In genomic region chr16:17132906-17133200, GRCm38 (mm10) we compare ENCODE assay signal across 8 mouse cellular contexts. TPM values are rescaled to one million over a fixed set of nuclear protein-coding genes. Genes with fewer than 3 reads are reported as not detected.
DNase-seq lines count a peak whose midpoint lies in the region; ATAC-seq and TF ChIP-seq lines count a peak whose summit lies in the region.

No protein-coding gene starts in this region.

- no peak overlapping the region for H3K27ac ChIP-seq in lung, postnatal 0 days (ENCODE audit: low read length)
- H3K27ac ChIP-seq in embryonic facial prominence, embryonic 13.5 days, result no peak overlapping the region; the same call in 1 of the 2 replicates
- H3K27ac ChIP-seq in limb, embryonic 11.5 days (replicated peaks; ENCODE audit: low read depth, low read length), result no peak overlapping the region; the same call in 1 of the 2 replicates
- no peak overlapping the region for H3K27ac ChIP-seq in stomach, embryonic 14.5 days (ENCODE audit: low read length)

- no peaks in the 10 kb centered on the region for H3K27me3 ChIP-seq in lung, postnatal 0 days (replicated peaks; ENCODE audit: insufficient read depth, low read length)
- H3K27me3 ChIP-seq in embryonic facial prominence, embryonic 13.5 days, result no peaks in the 10 kb centered on the region
- no peaks in the 10 kb centered on the region for H3K27me3 ChIP-seq in limb, embryonic 11.5 days (ENCODE audit: control insufficient read depth, insufficient read depth, low read length)
- no peaks in the 10 kb centered on the region for H3K27me3 ChIP-seq in stomach, embryonic 14.5 days (ENCODE audit: control insufficient read depth, insufficient read depth, low read length)

- no peak for TF ChIP-seq EP300 in lung, postnatal 0 days (IDR thresholded peaks at IDR 0.05)

- 0 out of 2 replicates have a peak, but pooled peaks cover 3% of the 10 kb centered on the region for H3K4me1 ChIP-seq in lung, postnatal 0 days (ENCODE audit: insufficient read depth, low read depth, low read length)
- H3K4me1 ChIP-seq in embryonic facial prominence, embryonic 13.5 days, result peaks cover 18% of the 10 kb centered on the region
- 0 out of 2 replicates have a peak, but pooled peaks cover 8% of the 10 kb centered on the region for H3K4me1 ChIP-seq in limb, embryonic 11.5 days (ENCODE audit: control insufficient read depth, insufficient read depth, low read length)
- H3K4me1 ChIP-seq in stomach, embryonic 14.5 days (ENCODE audit: control insufficient read depth, insufficient read depth, low read length), result 0 out of 2 replicates have a peak, but pooled peaks cover 3% of the 10 kb centered on the region

- no peak for TF ChIP-seq CTCF in lung, postnatal 0 days (IDR thresholded peaks at IDR 0.05)

- no peaks in the 10 kb centered on the region for H3K9me3 ChIP-seq in lung, postnatal 0 days (ENCODE audit: low read length)
- no peaks in the 10 kb centered on the region for H3K9me3 ChIP-seq in embryonic facial prominence, embryonic 13.5 days
- H3K9me3 ChIP-seq in limb, embryonic 11.5 days (ENCODE audit: control insufficient read depth, low read length), result no peaks in the 10 kb centered on the region
- H3K9me3 ChIP-seq in stomach, embryonic 14.5 days (ENCODE audit: control insufficient read depth, low read depth, low read length), result no peaks in the 10 kb centered on the region

- peak overlapping the region; percentile 95 for H3K4me2 ChIP-seq in lung, postnatal 0 days (replicated peaks; ENCODE audit: low read depth, low read length)
- peak overlapping the region; percentile 96 for H3K4me2 ChIP-seq in embryonic facial prominence, embryonic 13.5 days
- H3K4me2 ChIP-seq in limb, embryonic 11.5 days (ENCODE audit: low read depth, severe bottlenecking), result peak overlapping the region; percentile 96
- H3K4me2 ChIP-seq in stomach, embryonic 14.5 days (replicated peaks; ENCODE audit: low read depth, low read length), result peak overlapping the region; percentile 98

- H3K9ac ChIP-seq in lung, postnatal 0 days (replicated peaks; ENCODE audit: low read depth), result no peak overlapping the region
- H3K9ac ChIP-seq in embryonic facial prominence, embryonic 13.5 days, result peak overlapping the region; percentile 62
- peak overlapping the region; percentile 49 for H3K9ac ChIP-seq in limb, embryonic 11.5 days (ENCODE audit: low read length)
- no peak overlapping the region for H3K9ac ChIP-seq in stomach, embryonic 14.5 days (replicated peaks; ENCODE audit: low read depth, low read length)

- DNase-seq in lung, postnatal 0 days (ENCODE audit: low spot score), result no peak
- DNase-seq in lung, postnatal 25 days (ENCODE audit: low spot score), result no peak
- DNase-seq in limb, embryonic 11.5 days (ENCODE audit: low spot score), result peak; percentile 42
- no peak for DNase-seq in urinary bladder, adult 18-20 months (ENCODE audit: low spot score in 2 of 2)
- no peak for DNase-seq in adrenal gland, adult 2 months
- DNase-seq in left cerebral cortex, adult 8-10 months (ENCODE audit: low spot score in 2 of 2), result no peak

- WGBS in lung, postnatal 0 days, result 16% methylated on average over 7 of the region's 7 CpGs
- WGBS in embryonic facial prominence, embryonic 13.5 days, result 32% methylated on average over 7 of the region's 7 CpGs
- WGBS in limb, embryonic 11.5 days, result 46% methylated on average over 7 of the region's 7 CpGs
- WGBS in stomach, embryonic 14.5 days, result 16% methylated on average over 7 of the region's 7 CpGs

- peak overlapping the region; percentile 55; the same call in 1 of the 2 replicates for H3K4me3 ChIP-seq in lung, postnatal 0 days (ENCODE audit: low read depth, low read length)
- peak overlapping the region; percentile 80 for H3K4me3 ChIP-seq in embryonic facial prominence, embryonic 13.5 days
- H3K4me3 ChIP-seq in limb, embryonic 11.5 days (ENCODE audit: low read depth, low read length), result peak overlapping the region; percentile 67
- peak overlapping the region; percentile 67 for H3K4me3 ChIP-seq in stomach, embryonic 14.5 days (ENCODE audit: low read depth, low read length)

- no peaks in the 10 kb centered on the region for H3K36me3 ChIP-seq in lung, postnatal 0 days (ENCODE audit: insufficient read depth, low read length)
- 0 out of 2 replicates have a peak, but pooled peaks cover 3% of the 10 kb centered on the region for H3K36me3 ChIP-seq in embryonic facial prominence, embryonic 13.5 days
- no peaks in the 10 kb centered on the region for H3K36me3 ChIP-seq in limb, embryonic 11.5 days (ENCODE audit: control insufficient read depth, insufficient read depth, low read length)
- no peaks in the 10 kb centered on the region for H3K36me3 ChIP-seq in stomach, embryonic 14.5 days (ENCODE audit: control insufficient read depth, insufficient read depth, low read length)

- no peak for ATAC-seq in lung, postnatal 0 days
- ATAC-seq in embryonic facial prominence, embryonic 13.5 days (ENCODE audit: insufficient number of reproducible peaks, insufficient read depth, low FRiP score, low TSS enrichment, low read depth), result no peak
- ATAC-seq in limb, embryonic 11.5 days (ENCODE audit: insufficient number of reproducible peaks, low FRiP score, low TSS enrichment, low read depth), result no peak
- ATAC-seq in stomach, embryonic 14.5 days (ENCODE audit: insufficient number of reproducible peaks, insufficient read depth, low FRiP score, low read depth), result no peak

RNA-seq across cellular contexts. Expression of gene Sdf2l1, which starts 0.7 kb away (rescaled TPM):
- 20.6 and 34.6 TPM in 2 replicates for polyA plus RNA-seq in lung, postnatal 0 days (2015; fragmentation: Nextera tagmentation; extraction: Ambion mirVana)
- 60.1 and 65.3 TPM in 2 replicates for polyA plus RNA-seq in embryonic facial prominence, embryonic 13.5 days (2015; fragmentation: Nextera tagmentation; extraction: Ambion mirVana)
- 62.6 and 65.8 TPM in 2 replicates for polyA plus RNA-seq in limb, embryonic 11.5 days (2014; fragmentation: Nextera tagmentation; extraction: Ambion mirVana)
- polyA plus RNA-seq in stomach, embryonic 14.5 days (2014; fragmentation: Nextera tagmentation; extraction: Ambion mirVana), result 39.2 and 45.3 TPM in 2 replicates
- total RNA-seq in adrenal gland, adult 2 months (2021), result 10 to 100 TPM; 33.2 to 42.4 TPM
- polyA plus RNA-seq in adrenal gland, adult 2 months (2012; rRNA removed), result 45.0 and 64.6 TPM in 2 replicates
- total RNA-seq in left cerebral cortex, adult 8-10 months (2022), result 10 to 100 TPM; 11.3 to 23.7 (median 17.9) TPM

RNA-seq across cellular contexts. Expression of gene 2610318N02Rik, which starts 7.9 kb away (rescaled TPM):
- polyA plus RNA-seq in lung, postnatal 0 days (2015; fragmentation: Nextera tagmentation; extraction: Ambion mirVana), result 0.90 and 1.3 TPM in 2 replicates
- 42.8 and 54.8 TPM in 2 replicates for polyA plus RNA-seq in embryonic facial prominence, embryonic 13.5 days (2015; fragmentation: Nextera tagmentation; extraction: Ambion mirVana)
- 154 and 174 TPM in 2 replicates for polyA plus RNA-seq in limb, embryonic 11.5 days (2014; fragmentation: Nextera tagmentation; extraction: Ambion mirVana)
- polyA plus RNA-seq in stomach, embryonic 14.5 days (2014; fragmentation: Nextera tagmentation; extraction: Ambion mirVana), result 25.5 and 35.5 TPM in 2 replicates
- 1 to 10 TPM; 1.2 to 1.9 TPM for total RNA-seq in adrenal gland, adult 2 months (2021)
- polyA plus RNA-seq in adrenal gland, adult 2 months (2012; rRNA removed), result 0.30 and 0.75 TPM in 2 replicates
- 1 to 10 TPM; 1.8 to 2.7 (median 2.4) TPM for total RNA-seq in left cerebral cortex, adult 8-10 months (2022)

RNA-seq across cellular contexts. Expression of gene Ydjc, which starts 11.6 kb away (rescaled TPM):
- 1.6 TPM in 2 replicates for polyA plus RNA-seq in lung, postnatal 0 days (2015; fragmentation: Nextera tagmentation; extraction: Ambion mirVana)
- 9.3 and 10.9 TPM in 2 replicates for polyA plus RNA-seq in embryonic facial prominence, embryonic 13.5 days (2015; fragmentation: Nextera tagmentation; extraction: Ambion mirVana)
- 3.6 and 4.8 TPM in 2 replicates for polyA plus RNA-seq in limb, embryonic 11.5 days (2014; fragmentation: Nextera tagmentation; extraction: Ambion mirVana)
- 9.1 and 12.6 TPM in 2 replicates for polyA plus RNA-seq in stomach, embryonic 14.5 days (2014; fragmentation: Nextera tagmentation; extraction: Ambion mirVana)
- 1 to 10 TPM; 4.9 to 6.5 TPM for total RNA-seq in adrenal gland, adult 2 months (2021)
- 28.2 and 39.2 TPM in 2 replicates for polyA plus RNA-seq in adrenal gland, adult 2 months (2012; rRNA removed)
- 10 to 100 TPM; 21.9 to 27.3 (median 24.6) TPM for total RNA-seq in left cerebral cortex, adult 8-10 months (2022)

RNA-seq across cellular contexts. Expression of gene Ccdc116, which starts 14.2 kb away (rescaled TPM):
- 0.08 and 0.13 TPM in 2 replicates for polyA plus RNA-seq in lung, postnatal 0 days (2015; fragmentation: Nextera tagmentation; extraction: Ambion mirVana)
- polyA plus RNA-seq in embryonic facial prominence, embryonic 13.5 days (2015; fragmentation: Nextera tagmentation; extraction: Ambion mirVana), result 0.62 and 0.98 TPM in 2 replicates
- polyA plus RNA-seq in limb, embryonic 11.5 days (2014; fragmentation: Nextera tagmentation; extraction: Ambion mirVana), result 0.40 and 0.58 TPM in 2 replicates
- 1.0 and 1.1 TPM in 2 replicates for polyA plus RNA-seq in stomach, embryonic 14.5 days (2014; fragmentation: Nextera tagmentation; extraction: Ambion mirVana)
- under 1 TPM; 0.24 to 0.29 TPM for total RNA-seq in adrenal gland, adult 2 months (2021)
- polyA plus RNA-seq in adrenal gland, adult 2 months (2012; rRNA removed), result 0.44 and 0.60 TPM in 2 replicates
- 1 to 10 TPM; 1.8 to 7.6 (median 2.9) TPM for total RNA-seq in left cerebral cortex, adult 8-10 months (2022)

RNA-seq across cellular contexts. Expression of gene Ppil2, which starts 21.8 kb away (rescaled TPM):
- 82.2 and 91.4 TPM in 2 replicates for polyA plus RNA-seq in lung, postnatal 0 days (2015; fragmentation: Nextera tagmentation; extraction: Ambion mirVana)
- polyA plus RNA-seq in embryonic facial prominence, embryonic 13.5 days (2015; fragmentation: Nextera tagmentation; extraction: Ambion mirVana), result 159 and 161 TPM in 2 replicates
- polyA plus RNA-seq in limb, embryonic 11.5 days (2014; fragmentation: Nextera tagmentation; extraction: Ambion mirVana), result 146 and 150 TPM in 2 replicates
- 134 and 136 TPM in 2 replicates for polyA plus RNA-seq in stomach, embryonic 14.5 days (2014; fragmentation: Nextera tagmentation; extraction: Ambion mirVana)
- total RNA-seq in adrenal gland, adult 2 months (2021), result 10 to 100 TPM; 80.3 to 98.6 TPM
- 75.6 and 87.1 TPM in 2 replicates for polyA plus RNA-seq in adrenal gland, adult 2 months (2012; rRNA removed)
- total RNA-seq in left cerebral cortex, adult 8-10 months (2022), result 10 to 100 TPM; 70.7 to 86.3 (median 81.6) TPM

Comparison
In these comparisons a context has a peak if more than half of its experiments do, and no peak if none do; other contexts are left out.
1. H3K9ac ChIP-seq: peak in embryonic facial prominence, embryonic 13.5 days (single experiment) and limb, embryonic 11.5 days (single experiment); none in lung, postnatal 0 days (single experiment) and stomach, embryonic 14.5 days (single experiment).
2. RNA of gene 2610318N02Rik, which starts 7.9 kb away (polyA plus RNA-seq): 154 to 174 TPM in limb, embryonic 11.5 days, 42.8 to 54.8 TPM in embryonic facial prominence, embryonic 13.5 days and 25.5 to 35.5 TPM in stomach, embryonic 14.5 days; 0.90 to 1.3 TPM in lung, postnatal 0 days and 0.30 to 0.75 TPM in adrenal gland, adult 2 months; every median in the first group is over 10 times any median in the second.
3. Peak in every context shown above with its lines, with median percentiles within 50 percentile points of each other: H3K4me2 ChIP-seq and H3K4me3 ChIP-seq.